Mouse (Mus musculus): ENCODE measurements at regions not wholly inside any gene's neighbourhood (a gene's known extent, or its start where the extent isn't known, plus 50 kb on each side); places are given as distances from the start of the nearest gene placed in this dataset.
A peak's percentile ranks its signal among the peaks of the same experiment; 100 is the strongest.

GRCm38 (mm10) chr14:36155757-36156156 is 61.0 kb downstream of the 4930474N05Rik start:
- no peak for DNase-seq (ENCODE audit: low spot score, missing footprints)
- H3K36me3 ChIP-seq (ENCODE audit: control insufficient read depth, insufficient read depth, low read length) = no peaks in the 10 kb centered on the region
- H3K4me2 ChIP-seq = no peak overlapping the region
- H3K9me3 ChIP-seq (ENCODE audit: control insufficient read depth, low read length) = no peaks in the 10 kb centered on the region
- no peak overlapping the region for H3K4me3 ChIP-seq (ENCODE audit: low read depth, low read length)
- no peaks in the 10 kb centered on the region for H3K4me1 ChIP-seq (ENCODE audit: control insufficient read depth, insufficient read depth, low read length)
- no peak for ATAC-seq (ENCODE audit: low FRiP score)
- H3K27me3 ChIP-seq (ENCODE audit: control insufficient read depth, insufficient read depth, low read length) = no peaks in the 10 kb centered on the region
- no peak overlapping the region for H3K27ac ChIP-seq (ENCODE audit: low read depth, low read length)
- H3K9ac ChIP-seq (ENCODE audit: low read length) = no peak overlapping the region

DNA sequence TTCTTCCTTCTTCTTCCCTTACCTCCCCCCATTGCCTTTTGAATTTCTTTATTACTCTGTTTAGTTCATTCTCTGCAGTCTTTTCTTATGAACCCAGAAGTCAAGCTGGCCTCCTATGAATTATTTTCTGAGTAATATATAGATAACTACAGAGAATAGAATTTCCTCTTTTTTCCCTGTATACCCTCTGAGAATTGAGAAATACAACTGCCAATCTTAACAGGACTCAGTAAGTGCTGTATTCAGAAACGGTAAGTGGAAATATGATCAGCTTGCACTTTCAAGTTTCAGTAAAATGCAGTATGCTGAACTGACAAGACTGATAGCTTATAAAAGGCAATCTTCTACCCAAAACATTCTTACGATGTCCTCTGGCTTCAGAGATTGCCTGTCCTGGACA is 61.5 kb downstream of the 4930474N05Rik start:
- WGBS = 85% methylated on average over 2 of the region's 2 CpGs
- no peak for ATAC-seq (ENCODE audit: low FRiP score)

DNA sequence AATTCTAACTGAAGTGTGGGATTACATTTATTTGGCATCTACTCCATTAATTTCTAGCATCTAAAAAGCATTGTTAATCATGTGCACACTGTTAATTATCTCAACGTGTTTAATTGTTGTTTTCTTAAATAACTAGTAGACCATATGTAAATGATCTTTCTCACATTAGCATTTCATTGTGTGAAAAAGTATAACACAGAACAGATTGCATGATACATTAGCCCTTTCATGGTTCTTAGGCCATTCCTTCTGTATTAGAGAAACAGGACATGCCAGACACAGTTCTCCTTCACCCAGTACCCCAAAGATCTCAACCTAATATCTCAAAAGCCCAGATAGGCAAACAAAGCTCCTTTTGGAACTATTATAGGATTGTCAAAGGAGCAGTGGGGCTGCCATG is 89.0 kb downstream of the 4930474N05Rik start:
- no peak for DNase-seq (ENCODE audit: low spot score, missing footprints)
- Histone ChIP-seq H3K27ac (ENCODE audit: low read depth, low read length) (no peak overlapping the region), H3K9ac (ENCODE audit: low read length) (no peak overlapping the region), H3K36me3 (ENCODE audit: control insufficient read depth, insufficient read depth, low read length) (no peaks in the 10 kb centered on the region), H3K4me3 (ENCODE audit: low read depth, low read length) (no peak overlapping the region), H3K4me1 (ENCODE audit: control insufficient read depth, insufficient read depth, low read length) (no peaks in the 10 kb centered on the region), H3K4me2 (no peak overlapping the region), H3K9me3 (ENCODE audit: control insufficient read depth, low read length) (no peaks in the 10 kb centered on the region), H3K27me3 (ENCODE audit: control insufficient read depth, insufficient read depth, low read length) (no peaks in the 10 kb centered on the region)
- WGBS = 60% methylated on average over 1 of the region's 1 CpGs
- ATAC-seq (ENCODE audit: low FRiP score) = no peak

More for the DNA sequence above, 61.5 kb downstream of the 4930474N05Rik start:
- H3K36me3 ChIP-seq (ENCODE audit: control insufficient read depth, insufficient read depth, low read length) = no peaks in the 10 kb centered on the region
- H3K27me3 ChIP-seq (ENCODE audit: control insufficient read depth, insufficient read depth, low read length) = no peaks in the 10 kb centered on the region
- DNase-seq (ENCODE audit: low spot score, missing footprints) = no peak
- H3K4me2 ChIP-seq = no peak overlapping the region
- H3K27ac ChIP-seq (ENCODE audit: low read depth, low read length) = no peak overlapping the region
- no peaks in the 10 kb centered on the region for H3K4me1 ChIP-seq (ENCODE audit: control insufficient read depth, insufficient read depth, low read length)
- H3K4me3 ChIP-seq (ENCODE audit: low read depth, low read length) = no peak overlapping the region
- H3K9ac ChIP-seq (ENCODE audit: low read length) = no peak overlapping the region
- H3K9me3 ChIP-seq (ENCODE audit: control insufficient read depth, low read length) = no peaks in the 10 kb centered on the region

DNA sequence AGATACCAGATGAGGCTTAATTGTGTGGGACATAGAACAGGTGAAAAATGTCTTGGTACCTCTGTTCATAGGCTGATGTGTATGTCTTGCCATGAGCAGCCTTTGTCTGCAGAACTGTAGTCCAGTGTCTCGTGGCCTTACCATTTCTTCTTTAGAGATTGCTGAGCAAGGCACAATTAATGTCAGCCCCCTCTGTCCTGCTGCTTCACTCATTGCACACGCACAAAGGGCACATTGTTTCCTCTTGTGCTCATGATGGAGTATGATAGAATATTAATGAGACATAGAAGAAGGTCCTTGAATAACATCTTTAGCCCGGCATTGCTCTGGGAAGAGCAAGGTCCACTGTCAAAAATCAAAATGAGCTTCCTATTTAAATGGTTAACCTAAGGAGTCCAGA is 101.8 kb downstream of the 4930474N05Rik start:
- Histone ChIP-seq H3K9me3 (ENCODE audit: control insufficient read depth, low read length) (no peaks in the 10 kb centered on the region), H3K4me1 (ENCODE audit: control insufficient read depth, insufficient read depth, low read length) (no peaks in the 10 kb centered on the region), H3K27me3 (ENCODE audit: control insufficient read depth, insufficient read depth, low read length) (no peaks in the 10 kb centered on the region), H3K9ac (ENCODE audit: low read length) (no peak overlapping the region), H3K27ac (ENCODE audit: low read depth, low read length) (no peak overlapping the region), H3K36me3 (ENCODE audit: control insufficient read depth, insufficient read depth, low read length) (no peaks in the 10 kb centered on the region), H3K4me2 (no peak overlapping the region), H3K4me3 (ENCODE audit: low read depth, low read length) (no peak overlapping the region)
- DNase-seq (ENCODE audit: low spot score, missing footprints) = no peak
- no peak for ATAC-seq (ENCODE audit: low FRiP score)
- 59% methylated on average over 3 of the region's 3 CpGs for WGBS

- WGBS = 92% methylated on average over 5 of the region's 5 CpGs
- Histone ChIP-seq H3K9ac (ENCODE audit: low read length) (no peak overlapping the region), H3K27me3 (ENCODE audit: control insufficient read depth, insufficient read depth, low read length) (no peaks in the 10 kb centered on the region), H3K27ac (ENCODE audit: low read depth, low read length) (no peak overlapping the region), H3K4me1 (ENCODE audit: control insufficient read depth, insufficient read depth, low read length) (no peaks in the 10 kb centered on the region), H3K4me2 (no peak overlapping the region), H3K36me3 (ENCODE audit: control insufficient read depth, insufficient read depth, low read length) (no peaks in the 10 kb centered on the region), H3K4me3 (ENCODE audit: low read depth, low read length) (no peak overlapping the region), H3K9me3 (ENCODE audit: control insufficient read depth, low read length) (no peaks in the 10 kb centered on the region)
- DNase-seq (ENCODE audit: low spot score, missing footprints) (no peak), ATAC-seq (ENCODE audit: low FRiP score) (no peak)
Observed at GRCm38 (mm10) chr14:36198396-36198795, 103.7 kb downstream of the 4930474N05Rik start.

GRCm38 (mm10) chr14:36203855-36204254 is 109.1 kb downstream of the 4930474N05Rik start:
- Histone ChIP-seq H3K4me1 (ENCODE audit: control insufficient read depth, insufficient read depth, low read length) (no peaks in the 10 kb centered on the region), H3K9me3 (ENCODE audit: control insufficient read depth, low read length) (no peaks in the 10 kb centered on the region), H3K27me3 (ENCODE audit: control insufficient read depth, insufficient read depth, low read length) (no peaks in the 10 kb centered on the region), H3K27ac (ENCODE audit: low read depth, low read length) (no peak overlapping the region), H3K9ac (ENCODE audit: low read length) (no peak overlapping the region), H3K4me2 (no peak overlapping the region), H3K4me3 (ENCODE audit: low read depth, low read length) (no peak overlapping the region), H3K36me3 (ENCODE audit: control insufficient read depth, insufficient read depth, low read length) (no peaks in the 10 kb centered on the region)
- no peak for DNase-seq (ENCODE audit: low spot score, missing footprints)
- no peak for ATAC-seq (ENCODE audit: low FRiP score)
- WGBS = 100% methylated on average over 1 of the region's 1 CpGs

- Histone ChIP-seq H3K4me2 (no peak overlapping the region), H3K27ac (ENCODE audit: low read depth, low read length) (no peak overlapping the region), H3K27me3 (ENCODE audit: control insufficient read depth, insufficient read depth, low read length) (no peaks in the 10 kb centered on the region), H3K4me3 (ENCODE audit: low read depth, low read length) (no peak overlapping the region), H3K4me1 (ENCODE audit: control insufficient read depth, insufficient read depth, low read length) (no peaks in the 10 kb centered on the region), H3K36me3 (ENCODE audit: control insufficient read depth, insufficient read depth, low read length) (no peaks in the 10 kb centered on the region), H3K9me3 (ENCODE audit: control insufficient read depth, low read length) (no peaks in the 10 kb centered on the region), H3K9ac (ENCODE audit: low read length) (no peak overlapping the region)
- peak; percentile 90 for DNase-seq (ENCODE audit: low spot score, missing footprints)
- 36% methylated on average over 4 of the region's 4 CpGs for WGBS
- peak; percentile 59; the same call in 1 of the 2 replicates for ATAC-seq (ENCODE audit: low FRiP score)
Observed at GRCm38 (mm10) chr14:36212830-36213229, 118.1 kb downstream of the 4930474N05Rik start.

GRCm38 (mm10) chr14:36245849-36246248 is 151.1 kb downstream of the 4930474N05Rik start:
- H3K27me3 ChIP-seq (ENCODE audit: control insufficient read depth, insufficient read depth, low read length) = no peaks in the 10 kb centered on the region
- no peaks in the 10 kb centered on the region for H3K9me3 ChIP-seq (ENCODE audit: control insufficient read depth, low read length)
- H3K9ac ChIP-seq (ENCODE audit: low read length) = no peak overlapping the region
- no peaks in the 10 kb centered on the region for H3K4me1 ChIP-seq (ENCODE audit: control insufficient read depth, insufficient read depth, low read length)
- no peak overlapping the region for H3K4me3 ChIP-seq (ENCODE audit: low read depth, low read length)
- no peaks in the 10 kb centered on the region for H3K36me3 ChIP-seq (ENCODE audit: control insufficient read depth, insufficient read depth, low read length)
- DNase-seq (ENCODE audit: low spot score, missing footprints) (no peak), ATAC-seq (ENCODE audit: low FRiP score) (no peak)
- no peak overlapping the region for H3K4me2 ChIP-seq
- no peak overlapping the region for H3K27ac ChIP-seq (ENCODE audit: low read depth, low read length)

DNA sequence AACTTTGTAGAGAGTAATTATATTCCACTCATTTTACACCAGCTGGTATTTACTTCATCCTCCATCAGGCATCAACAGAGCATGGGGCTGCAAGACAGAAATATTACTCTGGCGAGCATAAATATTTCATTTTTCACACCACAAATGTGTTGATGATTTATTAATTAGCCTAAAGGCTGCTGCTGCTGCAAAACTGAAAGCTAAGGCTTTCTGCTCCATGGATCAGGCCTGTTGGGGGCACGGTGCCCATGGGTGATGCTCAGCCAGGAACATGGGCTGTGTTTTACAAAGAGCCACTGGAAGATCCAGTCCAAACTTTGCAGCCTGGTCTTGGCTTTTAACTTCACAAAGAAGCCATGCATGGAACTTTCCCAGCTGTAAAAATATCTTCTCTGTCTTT is 167.4 kb downstream of the 4930474N05Rik start:
- Histone ChIP-seq H3K4me2 (no peak overlapping the region), H3K27ac (ENCODE audit: low read depth, low read length) (no peak overlapping the region), H3K4me3 (ENCODE audit: low read depth, low read length) (no peak overlapping the region), H3K9ac (ENCODE audit: low read length) (no peak overlapping the region), H3K27me3 (ENCODE audit: control insufficient read depth, insufficient read depth, low read length) (no peaks in the 10 kb centered on the region), H3K9me3 (ENCODE audit: control insufficient read depth, low read length) (no peaks in the 10 kb centered on the region), H3K4me1 (ENCODE audit: control insufficient read depth, insufficient read depth, low read length) (no peaks in the 10 kb centered on the region), H3K36me3 (ENCODE audit: control insufficient read depth, insufficient read depth, low read length) (no peaks in the 10 kb centered on the region)
- 82% methylated on average over 2 of the region's 2 CpGs for WGBS
- DNase-seq (ENCODE audit: low spot score, missing footprints) (no peak), ATAC-seq (ENCODE audit: low FRiP score) (no peak)

DNA sequence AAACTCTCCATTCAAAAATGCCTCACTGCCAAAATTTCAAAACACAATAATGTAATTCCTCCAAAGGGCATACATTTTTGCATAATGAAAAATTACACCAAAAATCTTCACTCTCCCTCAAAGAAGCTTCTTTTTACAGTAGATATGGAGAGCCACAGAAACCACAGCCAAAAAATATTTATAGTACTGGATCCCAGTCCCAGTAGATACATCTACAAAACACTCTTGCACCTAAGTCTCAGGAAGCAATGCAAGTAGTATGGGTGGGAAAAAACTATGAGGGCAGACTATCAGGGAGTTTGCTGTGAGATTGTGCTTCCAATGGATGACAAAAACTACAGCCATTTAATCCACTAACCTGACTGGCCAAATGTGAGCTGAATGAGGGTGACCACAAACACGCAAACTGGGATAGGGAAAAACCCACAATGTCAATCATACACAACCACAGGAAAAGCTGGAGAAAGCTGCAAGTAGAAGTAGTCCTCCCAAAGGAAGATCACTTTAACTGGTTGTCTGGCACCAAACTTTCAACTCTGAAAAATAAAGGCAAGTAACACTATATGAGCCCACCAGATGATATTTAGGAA is 189.2 kb downstream of the 4930474N05Rik start:
- H3K9ac ChIP-seq (ENCODE audit: low read length) = no peak overlapping the region
- 85% methylated on average over 1 of the region's 1 CpGs for WGBS

More for the DNA sequence above, 189.2 kb downstream of the 4930474N05Rik start:
- Histone ChIP-seq H3K9me3 (ENCODE audit: control insufficient read depth, low read length) (no peaks in the 10 kb centered on the region), H3K27me3 (ENCODE audit: control insufficient read depth, insufficient read depth, low read length) (no peaks in the 10 kb centered on the region), H3K4me2 (no peak overlapping the region), H3K4me3 (ENCODE audit: low read depth, low read length) (no peak overlapping the region), H3K4me1 (ENCODE audit: control insufficient read depth, insufficient read depth, low read length) (no peaks in the 10 kb centered on the region), H3K27ac (ENCODE audit: low read depth, low read length) (no peak overlapping the region), H3K36me3 (ENCODE audit: control insufficient read depth, insufficient read depth, low read length) (no peaks in the 10 kb centered on the region)
- ATAC-seq (ENCODE audit: low FRiP score) = no peak
- no peak for DNase-seq (ENCODE audit: low spot score, missing footprints)

All from midbrain, embryonic 11.5 days (tissue).